Mouse (Mus musculus) 416B (cell line): ENCODE data around the gene Gm20479.

Source experiments
- DNase-seq: peaks from one replicate; pipeline ENCODE4 v3.0.0; 2011; ENCODE audit warnings: low read depth

Gene Gm20479

GRCm38 (mm10) chr7:27334405-27334911 is 22.8 kb downstream of the Gm20479 start:
- DNase-seq = no peak

- no peak for DNase-seq
These were observed 23.8 kb downstream of the Gm20479 start for GRCm38 (mm10) chr7:27333316-27333941.

GRCm38 (mm10) chr7:27332353-27333199 is 24.6 kb downstream of the Gm20479 start:
- DNase-seq = peak; percentile 93

- DNase-seq = peak; percentile 69
These were observed 25.4 kb downstream of the Gm20479 start for GRCm38 (mm10) chr7:27331854-27332253.

GRCm38 (mm10) chr7:27331541-27331851 is 25.7 kb downstream of the Gm20479 start:
- DNase-seq = no peak

- DNase-seq = peak; percentile 98
These were observed 26.3 kb downstream of the Gm20479 start for GRCm38 (mm10) chr7:27330709-27331540.

GRCm38 (mm10) chr7:27329981-27330380 is 27.2 kb downstream of the Gm20479 start:
- peak; percentile 53 for DNase-seq

GRCm38 (mm10) chr7:27329326-27329947 is 27.8 kb downstream of the Gm20479 start:
- DNase-seq = peak; percentile 89

- DNase-seq = peak; percentile 31
These were observed 28.6 kb downstream of the Gm20479 start for GRCm38 (mm10) chr7:27328648-27329047.

- DNase-seq = no peak
These were observed 29.1 kb downstream of the Gm20479 start for GRCm38 (mm10) chr7:27328161-27328560.

- no peak for DNase-seq
These were observed 29.7 kb downstream of the Gm20479 start for GRCm38 (mm10) chr7:27327500-27327899.

GRCm38 (mm10) chr7:27326101-27326880 is 30.9 kb downstream of the Gm20479 start:
- DNase-seq = no peak

- no peak for DNase-seq
These were observed 31.5 kb downstream of the Gm20479 start for GRCm38 (mm10) chr7:27325697-27326096.

GRCm38 (mm10) chr7:27324928-27325327 is 32.3 kb downstream of the Gm20479 start:
- DNase-seq = no peak

GRCm38 (mm10) chr7:27324161-27324560 is 33.1 kb downstream of the Gm20479 start:
- no peak for DNase-seq

- no peak for DNase-seq
These were observed 34.2 kb downstream of the Gm20479 start for GRCm38 (mm10) chr7:27323001-27323400.

GRCm38 (mm10) chr7:27322291-27322690 is 34.9 kb downstream of the Gm20479 start:
- no peak for DNase-seq

GRCm38 (mm10) chr7:27319411-27319810 is 37.8 kb downstream of the Gm20479 start:
- no peak for DNase-seq

GRCm38 (mm10) chr7:27315958-27316357 is 41.3 kb downstream of the Gm20479 start:
- no peak for DNase-seq

- DNase-seq = no peak
These were observed 42.8 kb downstream of the Gm20479 start for GRCm38 (mm10) chr7:27314393-27314792.

GRCm38 (mm10) chr7:27311651-27312284 is 45.5 kb downstream of the Gm20479 start:
- no peak for DNase-seq
